Mouse (Mus musculus): ENCODE results near the gene Nr1h3.

Gene Nr1h3

GRCm38 (mm10) chr2:91202222-91202971 is at the start of gene Nr1h3, which contains the start of gene Acp2:
Gene Nr1h3 (minus strand): TSS chr2:91202834.
Gene Acp2 (plus strand): TSS chr2:91202885.
- 1% methylated on average over 28 of the region's 28 CpGs for WGBS

DNA sequence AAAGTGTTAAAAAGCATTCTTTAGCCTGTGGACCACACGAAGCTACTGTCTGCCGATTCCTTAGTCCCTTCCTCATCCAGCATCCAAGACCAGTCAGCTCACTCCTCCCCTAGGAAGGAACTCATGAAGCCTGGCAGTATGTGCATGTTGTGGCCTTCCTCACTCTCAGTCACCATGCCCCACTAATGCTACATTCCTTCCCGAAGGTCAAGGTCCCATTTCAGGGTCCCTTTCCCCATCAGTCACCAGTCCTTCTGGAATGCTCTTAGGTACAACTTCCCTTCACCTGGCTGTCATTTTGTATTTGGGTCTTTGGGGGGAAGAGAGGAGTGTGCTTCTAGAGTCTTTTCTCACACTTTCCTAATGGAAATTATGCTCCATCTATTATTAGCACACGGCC is 49.4 kb upstream of the Nr1h3 start:
- 81% methylated on average over 4 of the region's 4 CpGs for WGBS

DNA sequence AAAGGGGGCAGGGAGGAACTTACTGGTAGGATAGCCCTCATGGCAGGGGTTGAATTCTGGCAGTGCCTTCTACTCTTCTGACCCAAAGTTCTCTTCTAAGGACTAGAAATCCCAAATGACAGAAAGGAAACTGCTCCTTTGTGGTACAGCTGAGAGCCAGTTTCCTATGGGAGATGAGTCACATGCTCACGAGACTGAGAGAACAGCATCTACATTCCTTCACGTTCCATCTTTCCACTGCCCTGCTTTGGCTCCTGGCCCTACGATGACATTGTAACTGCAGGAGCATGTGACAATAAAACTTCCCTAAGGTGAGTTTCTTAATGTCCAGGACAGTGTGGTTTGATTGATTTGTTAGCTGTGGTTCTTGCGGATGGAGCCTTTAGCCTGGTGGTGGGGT is 45.7 kb upstream of the Nr1h3 start:
- WGBS = 88% methylated on average over 4 of the region's 4 CpGs

DNA sequence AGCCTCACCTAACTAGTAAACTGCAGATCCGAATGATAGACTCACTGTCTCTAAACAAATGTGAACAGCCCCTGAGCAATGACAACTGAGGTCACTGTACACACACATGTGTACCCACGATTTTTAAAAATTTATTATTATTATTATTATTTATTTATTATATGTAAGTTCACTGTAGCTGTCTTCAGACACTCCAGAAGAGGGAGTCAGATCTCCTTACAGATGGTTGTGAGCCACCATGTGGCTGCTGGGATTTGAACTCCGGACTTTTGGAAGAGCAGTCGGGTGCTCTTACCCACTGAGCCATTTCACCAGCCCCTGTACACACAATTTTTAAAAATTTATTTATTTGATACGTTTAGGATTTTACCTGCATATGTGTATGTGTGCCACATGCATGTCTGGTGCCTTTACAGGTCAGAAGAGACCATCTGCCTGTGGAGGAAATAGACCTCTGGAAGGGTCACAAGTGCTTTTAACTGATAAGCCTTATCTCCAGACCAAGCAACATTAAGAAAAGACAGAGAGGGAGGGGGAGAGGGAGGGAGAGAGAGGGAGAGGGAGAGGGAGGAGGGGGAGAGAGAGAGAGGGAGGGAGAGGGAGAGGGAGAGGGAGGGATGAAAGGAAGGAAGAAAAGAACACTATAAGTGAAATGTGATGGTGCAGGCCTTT is 42.1 kb upstream of the Nr1h3 start:
- WGBS = 87% methylated on average over 5 of the region's 5 CpGs

DNA sequence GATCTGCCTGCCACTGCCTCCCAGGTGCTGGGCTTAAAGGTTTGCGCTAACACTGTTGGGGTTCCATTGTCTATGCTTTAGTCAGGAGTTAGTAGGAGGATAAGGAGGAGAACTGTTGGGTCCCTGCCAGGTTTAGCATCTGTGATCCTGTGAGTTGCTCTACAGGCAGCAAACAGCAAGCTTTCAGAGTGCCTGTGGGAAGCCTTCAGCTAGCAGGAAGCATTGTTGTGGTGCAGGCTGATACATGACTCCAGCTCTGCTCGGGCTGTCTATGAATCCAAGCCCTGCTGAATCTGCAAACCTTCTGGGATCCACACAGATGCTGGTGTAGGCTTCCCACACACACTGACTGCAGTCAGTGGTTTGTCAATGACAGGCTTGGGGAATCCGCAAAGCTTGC is 40.8 kb upstream of the Nr1h3 start:
- WGBS = 24% methylated on average over 3 of the region's 3 CpGs

GRCm38 (mm10) chr2:91242547-91242946 is 39.9 kb upstream of the Nr1h3 start:
- 85% methylated on average over 5 of the region's 5 CpGs for WGBS

DNA sequence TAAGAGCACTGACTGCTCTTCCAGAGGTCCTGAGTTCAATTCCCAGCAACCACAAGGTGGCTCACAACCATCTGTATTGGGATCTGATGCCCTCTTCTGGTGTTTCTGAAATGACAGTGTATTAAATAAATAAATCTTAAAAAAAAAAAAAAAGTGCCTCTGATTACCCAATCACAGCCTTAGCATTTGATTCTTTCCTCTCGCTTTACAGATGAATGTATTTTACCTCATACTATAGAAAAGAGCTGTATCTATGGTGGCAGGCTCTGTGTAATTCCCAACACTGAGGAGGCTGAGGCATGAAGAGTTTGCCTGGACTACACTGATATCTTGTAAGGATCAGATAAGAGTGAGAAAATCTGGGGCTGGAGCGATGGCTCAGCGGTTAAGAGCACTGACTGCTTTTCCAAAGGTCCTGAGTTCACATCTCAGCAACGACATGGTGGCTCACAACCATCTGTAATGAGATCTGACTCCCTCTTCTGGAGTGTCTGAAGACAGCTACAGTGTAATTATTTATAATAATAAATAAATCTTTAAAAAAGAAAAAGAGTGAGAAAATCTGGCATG is 35.0 kb upstream of the Nr1h3 start:
- WGBS = 21% methylated on average over 4 of the region's 4 CpGs

- 1% methylated on average over 48 of the region's 48 CpGs for WGBS
Measured at GRCm38 (mm10) chr2:91236601-91237510, 34.2 kb upstream of the Nr1h3 start, which contains the start of gene Ddb2. Gene Ddb2 (minus strand): TSS chr2:91236982.

DNA sequence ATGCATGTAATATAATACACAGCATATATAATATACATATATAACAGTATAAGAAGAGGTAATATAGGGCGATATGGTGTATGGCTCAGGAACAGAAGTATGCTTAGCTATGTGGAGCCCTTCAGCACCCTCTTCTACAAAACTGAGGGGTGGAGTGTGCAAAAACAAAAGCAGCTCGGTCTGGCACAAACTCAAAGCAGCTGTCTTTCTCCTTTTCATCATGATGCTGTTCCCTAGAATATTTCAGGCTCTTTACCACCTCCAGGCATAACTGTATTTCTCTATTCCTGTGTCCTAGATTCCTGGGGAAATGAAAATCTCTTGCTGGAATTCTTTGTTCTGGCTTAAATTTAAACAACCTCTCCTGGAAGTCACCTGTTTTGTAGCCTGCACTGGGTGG is 27.1 kb upstream of the Nr1h3 start:
- 41% methylated on average over 2 of the region's 2 CpGs for WGBS

DNA sequence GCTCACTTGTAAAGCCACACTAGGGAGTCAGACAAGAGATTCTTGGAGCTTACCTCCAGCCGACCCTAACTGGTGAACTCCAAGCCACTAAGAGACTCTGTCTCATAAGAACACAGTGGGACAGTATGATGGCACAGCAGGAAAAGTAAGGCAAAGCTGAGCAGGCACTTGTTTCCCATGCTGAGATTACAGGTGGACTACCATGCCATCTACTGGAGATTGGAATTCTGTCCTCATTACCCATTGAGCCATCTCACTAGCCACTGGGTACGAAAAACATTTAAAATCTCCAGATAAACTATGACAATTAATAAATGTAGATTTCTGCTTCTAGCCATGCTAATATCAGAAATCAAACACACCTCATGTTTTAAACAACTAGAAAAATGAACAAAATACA is 21.0 kb upstream of the Nr1h3 start:
- 71% methylated on average over 2 of the region's 2 CpGs for WGBS

DNA sequence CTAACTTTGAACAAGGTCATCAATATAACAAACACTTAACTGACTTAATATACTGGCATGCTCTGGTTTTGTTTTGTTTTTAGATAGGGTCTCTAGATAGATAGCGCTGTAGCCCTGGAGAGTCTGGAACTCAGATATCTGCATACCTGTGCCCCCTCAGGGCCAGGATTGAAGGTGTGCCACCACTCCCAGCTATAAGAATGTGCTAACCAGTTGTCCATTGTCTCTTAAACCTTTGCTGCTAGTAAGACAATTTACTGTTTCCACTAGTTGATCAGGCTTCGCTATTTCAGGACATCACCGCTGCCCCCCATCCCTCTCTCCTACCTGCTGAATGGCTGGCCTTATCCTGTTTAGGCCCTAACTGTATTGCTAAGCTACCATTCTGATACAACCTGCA is 17.9 kb upstream of the Nr1h3 start:
- 95% methylated on average over 3 of the region's 3 CpGs for WGBS

DNA sequence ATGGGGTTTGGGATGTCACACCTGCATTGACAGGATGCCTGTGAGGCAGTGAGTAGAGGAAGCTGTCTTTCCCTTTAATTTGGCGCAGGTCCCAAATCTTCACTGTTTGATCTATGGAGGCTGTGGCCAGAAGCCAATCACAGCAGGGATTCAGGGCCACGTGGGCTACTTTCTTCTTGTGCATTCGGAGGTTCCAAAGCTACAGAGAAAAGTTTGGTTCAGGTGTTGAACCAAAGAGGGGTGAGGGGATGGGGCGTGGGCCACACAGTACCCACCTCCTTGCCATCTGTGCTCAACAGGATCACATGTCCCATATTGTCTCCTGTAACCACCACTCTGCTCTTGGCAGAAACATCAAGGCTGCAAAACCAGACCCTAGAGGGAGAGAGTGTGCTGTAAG is 14.4 kb upstream of the Nr1h3 start:
- 35% methylated on average over 4 of the region's 4 CpGs for WGBS

DNA sequence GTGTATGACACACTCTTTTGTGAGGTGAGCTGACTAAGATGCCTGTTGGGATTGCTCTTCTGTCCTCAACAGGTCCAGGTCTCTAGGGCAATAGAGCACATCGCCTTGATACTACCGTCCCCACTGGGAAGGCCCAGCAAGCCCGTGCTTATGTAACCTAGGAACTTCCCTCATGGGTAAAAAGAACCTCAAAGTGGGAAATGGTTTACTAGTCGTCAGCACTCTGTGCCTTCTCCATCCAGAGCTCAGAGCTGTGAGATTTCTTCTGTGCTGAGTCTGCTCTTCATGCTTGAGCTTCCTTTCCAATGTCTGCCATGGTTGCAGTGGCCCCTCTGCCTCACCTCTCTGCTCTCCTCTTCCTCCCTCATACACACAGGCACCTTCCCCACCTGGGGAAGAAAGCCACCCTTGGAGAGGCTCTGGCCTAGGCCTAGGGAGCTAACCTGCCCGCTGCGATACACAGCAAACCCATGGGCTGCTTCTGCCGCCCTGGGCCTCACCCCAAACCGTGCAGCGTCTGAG is 3.7 kb upstream of the Nr1h3 start:
- 85% methylated on average over 9 of the region's 9 CpGs for WGBS

DNA sequence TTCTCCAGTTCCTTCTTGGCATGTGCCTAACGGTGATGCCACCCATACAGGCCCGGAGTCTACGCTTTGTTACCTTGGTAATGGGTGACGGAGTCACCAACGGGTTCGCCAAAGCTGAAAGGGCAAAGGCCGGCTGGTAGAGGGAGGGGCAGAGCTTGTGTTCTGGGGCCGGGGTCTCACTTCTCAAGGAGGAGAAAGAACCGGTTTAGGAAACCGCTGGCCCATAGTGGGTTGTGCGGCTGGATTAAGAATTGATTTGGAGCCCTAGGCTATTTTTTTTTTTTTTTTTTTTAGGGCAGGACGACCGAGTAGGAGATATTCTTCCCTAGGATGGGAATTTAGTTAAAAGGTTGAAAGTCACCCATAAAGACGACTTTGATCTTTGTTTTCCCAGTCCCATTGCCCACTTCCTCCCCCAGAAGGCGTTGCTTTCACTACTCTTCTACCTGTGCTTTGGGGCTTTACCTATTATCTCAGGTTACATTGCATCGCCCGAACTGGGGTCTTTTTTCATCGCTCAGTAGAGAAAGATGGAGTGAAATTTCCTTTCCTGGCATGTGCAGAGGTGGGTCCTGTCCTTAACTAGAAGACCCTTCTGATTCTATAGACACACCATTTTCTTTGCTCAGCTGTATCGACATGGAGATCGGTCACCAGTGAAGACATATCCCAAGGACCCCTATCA is 480 bp upstream of the Nr1h3 start:
- 11% methylated on average over 20 of the region's 20 CpGs for whole genome bisulfite sequencing

GRCm38 (mm10) chr2:91198888-91199287 is 3.7 kb downstream of the Nr1h3 start:
- 64% methylated on average over 3 of the region's 3 CpGs for WGBS

- 28% methylated on average over 3 of the region's 3 CpGs for WGBS
Measured at GRCm38 (mm10) chr2:91196577-91197001, 6.0 kb downstream of the Nr1h3 start.

GRCm38 (mm10) chr2:91194624-91195332 is 7.9 kb downstream of the Nr1h3 start:
- WGBS = 14% methylated on average over 27 of the region's 27 CpGs

DNA sequence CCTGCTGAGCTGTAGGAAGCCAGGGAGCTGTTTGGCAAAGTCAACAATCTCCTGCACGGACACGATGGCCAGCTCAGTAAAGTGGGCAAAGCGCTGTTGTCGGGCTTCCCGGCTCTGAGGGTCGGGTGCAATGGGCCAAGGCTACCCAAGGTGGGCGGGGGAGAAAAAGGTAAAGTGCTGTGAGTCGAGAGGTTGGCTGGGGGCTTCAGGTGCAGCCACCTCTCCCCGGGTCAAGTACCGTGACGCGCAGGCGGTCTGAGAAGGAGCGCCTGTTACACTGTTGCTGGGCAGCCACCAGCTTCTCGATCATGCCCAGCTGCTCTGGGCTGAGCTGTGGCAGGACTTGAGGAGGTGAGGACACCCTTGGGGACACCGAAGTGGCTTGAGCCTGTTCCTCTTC is 12.1 kb downstream of the Nr1h3 start:
- 90% methylated on average over 16 of the region's 16 CpGs for WGBS

- WGBS = 34% methylated on average over 4 of the region's 4 CpGs
Measured at GRCm38 (mm10) chr2:91187431-91187830, 15.2 kb downstream of the Nr1h3 start.

DNA sequence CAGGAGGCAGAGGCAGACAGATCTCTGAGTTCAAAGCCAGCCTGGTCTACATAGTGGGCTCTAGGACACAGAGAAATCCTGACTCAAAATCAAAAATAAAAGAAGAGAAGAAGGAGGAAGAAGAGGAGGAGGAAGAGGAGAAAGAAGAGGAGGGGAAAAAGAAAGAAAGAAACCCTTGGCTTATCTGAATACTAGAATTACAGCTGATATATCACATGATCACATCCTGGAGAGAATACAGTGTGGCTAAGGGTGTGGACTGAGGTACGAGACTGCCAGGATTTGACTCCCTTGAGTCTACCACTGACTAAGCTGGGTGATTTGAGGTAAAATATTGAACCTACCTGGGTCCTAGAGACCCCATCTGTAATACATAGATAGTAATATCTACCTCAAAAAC is 16.4 kb downstream of the Nr1h3 start:
- WGBS = 70% methylated on average over 1 of the region's 1 CpGs

Data from cerebral cortex, adult 2 months (tissue).